Mouse (Mus musculus) embryonic fibroblast, embryonic 13.5 days (primary cell): Measurements from ENCODE around the gene Naif1. TPM values are rescaled to one million over a fixed set of nuclear protein-coding genes. Genes with fewer than 3 reads are reported as not detected.

ENCODE experiments used
- H3K27ac ChIP-seq: 2 replicates; pipeline ENCODE4 v1.5.1; 2012; ENCODE audit warnings: low read length, control low read depth, inconsistent platforms; ENCODE audit not compliant: insufficient read depth
- H3K4me1 ChIP-seq: 2 replicates; pipeline ENCODE4 v1.6.1; 2011; ENCODE audit warnings: low read length; ENCODE audit not compliant: control insufficient read depth, insufficient read depth
- H3K4me3 ChIP-seq: 2 replicates; pipeline ENCODE4 v1.5.1; 2011; ENCODE audit warnings: mild to moderate bottlenecking, control low read depth, low read length; ENCODE audit not compliant: insufficient read depth
- CTCF ChIP-seq: IDR thresholded peaks from 2 replicates; pipeline ENCODE4 v1.5.1; 2011; ENCODE audit warnings: mild to moderate bottlenecking, control low read depth, low read length, moderate library complexity, borderline replicate concordance; ENCODE audit not compliant: insufficient read depth
- POLR2A ChIP-seq: IDR thresholded peaks from 2 replicates; pipeline ENCODE4 v1.6.1; 2011; ENCODE audit warnings: low read depth, mild to moderate bottlenecking, control low read depth, low read length, moderate library complexity
- polyA plus RNA-seq: library from polyadenylated mRNA; stranded (reverse); fragments of >200 nt; gene quantifications from 2 replicates; pipeline ENCODE4 v1.2.4, GENCODE M21; 2011; ENCODE audit warnings: low read depth; ENCODE audit not compliant: missing spikeins, insufficient read length

The Naif1 gene
- polyA plus RNA-seq, 1 experiment = 3.8 TPM

- H3K4me1 ChIP-seq = no peaks in the 10 kb centered on the region
- H3K27ac ChIP-seq = no peak overlapping the region
- H3K4me3 ChIP-seq = no peak overlapping the region
- TF ChIP-seq POLR2A = no peak
- no peak for TF ChIP-seq CTCF
These were observed 45.9 kb downstream of the Naif1 start for GRCm38 (mm10) chr2:32496190-32496589.

- TF ChIP-seq POLR2A = no peak
- TF ChIP-seq CTCF = no peak
- H3K4me1 ChIP-seq = peaks cover 4% of the 10 kb centered on the region
- H3K4me3 ChIP-seq = no peak overlapping the region
- no peak overlapping the region for H3K27ac ChIP-seq
These were observed 49.1 kb downstream of the Naif1 start for GRCm38 (mm10) chr2:32499365-32499764.

DNA sequence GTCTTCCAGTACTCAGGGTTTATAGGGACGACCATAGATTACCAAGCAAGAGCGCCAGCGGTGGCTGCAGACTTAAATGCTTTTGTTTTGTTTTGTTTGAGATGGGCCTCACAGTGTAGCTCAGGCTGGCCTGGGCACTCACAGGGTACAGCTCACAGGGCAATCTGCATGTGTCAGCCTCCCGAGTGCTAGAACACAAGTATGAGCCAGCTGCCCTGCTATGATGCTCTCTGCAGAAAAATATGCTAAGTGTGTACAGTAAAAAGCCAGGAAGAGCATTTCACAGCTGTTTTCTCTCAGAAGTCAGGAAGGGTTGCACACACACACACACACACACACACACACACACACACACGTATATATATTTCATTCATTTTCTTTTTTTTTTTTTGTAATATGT lies 50.2 kb downstream of the Naif1 start:
- TF ChIP-seq CTCF (no peak), POLR2A (no peak)
- H3K4me1 ChIP-seq = peaks cover 4% of the 10 kb centered on the region
- H3K27ac ChIP-seq = no peak overlapping the region
- H3K4me3 ChIP-seq = no peak overlapping the region

GRCm38 (mm10) chr2:32501754-32502324 lies 51.6 kb downstream of the Naif1 start:
- Histone ChIP-seq H3K27ac (no peak overlapping the region), H3K4me1 (peaks cover 4% of the 10 kb centered on the region), H3K4me3 (no peak overlapping the region)
- TF ChIP-seq POLR2A (no peak), CTCF (no peak)

DNA sequence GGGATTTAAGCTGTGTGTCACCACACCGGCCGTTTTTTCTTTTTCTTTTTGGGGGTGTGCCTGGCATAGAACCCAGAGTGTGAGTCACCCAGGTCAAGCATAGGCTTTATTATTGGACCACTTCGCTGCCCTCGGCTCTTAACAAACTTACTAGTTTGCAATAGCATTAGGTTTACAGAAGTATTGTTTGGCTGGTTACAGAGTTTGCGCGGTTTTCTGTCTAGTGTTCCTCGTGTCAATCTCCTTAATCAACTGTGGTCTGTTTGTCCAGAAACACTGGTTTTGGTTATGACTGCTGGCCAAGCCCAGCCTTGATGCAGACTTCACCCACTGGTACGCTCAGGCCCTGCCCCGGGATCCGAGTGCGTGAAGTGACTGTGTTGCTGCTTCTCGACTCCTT lies 52.6 kb downstream of the Naif1 start:
- Histone ChIP-seq H3K4me1 (peaks cover 4% of the 10 kb centered on the region), H3K27ac (peak overlapping the region; percentile 96), H3K4me3 (no peak overlapping the region)
- TF ChIP-seq CTCF (no peak), POLR2A (no peak)

GRCm38 (mm10) chr2:32503588-32503987 lies 53.3 kb downstream of the Naif1 start:
- TF ChIP-seq CTCF (no peak), POLR2A (peak; percentile 37; the same call in 1 of the 2 replicates)

GRCm38 (mm10) chr2:32505536-32505935 lies 55.3 kb downstream of the Naif1 start:
- H3K27ac ChIP-seq = no peak overlapping the region
- peaks cover 4% of the 10 kb centered on the region for H3K4me1 ChIP-seq
- TF ChIP-seq POLR2A (no peak), CTCF (no peak)
- no peak overlapping the region for H3K4me3 ChIP-seq

More at GRCm38 (mm10) chr2:32503588-32503987, 53.3 kb downstream of the Naif1 start:
- peaks cover 4% of the 10 kb centered on the region for H3K4me1 ChIP-seq
- H3K4me3 ChIP-seq = no peak overlapping the region
- peak overlapping the region; percentile 96 for H3K27ac ChIP-seq

Other genes starting within 250 kb of the Naif1 start
- 19.3 and 22.8 TPM in 2 replicates for gene Pomt1, start 213.9 kb upstream of the Naif1 start, polyA plus RNA-seq
- gene Uck1, start 190.3 kb upstream of the Naif1 start, polyA plus RNA-seq = 20.5 and 22.1 TPM in 2 replicates
- 73.1 and 78.9 TPM in 2 replicates for gene Golga2, start 163.1 kb upstream of the Naif1 start, polyA plus RNA-seq
- 474 and 541 TPM in 2 replicates for gene Swi5, start 162.4 kb upstream of the Naif1 start, polyA plus RNA-seq
- gene Ciz1, start 98.1 kb upstream of the Naif1 start, polyA plus RNA-seq = 41.8 and 47.6 TPM in 2 replicates
- gene Dnm1, start 97.1 kb upstream of the Naif1 start, polyA plus RNA-seq = 37.2 and 52.6 TPM in 2 replicates
- 28.8 and 30.3 TPM in 2 replicates for gene 1110008P14Rik, start 68.5 kb upstream of the Naif1 start, polyA plus RNA-seq
- gene Lcn2, start 62.2 kb upstream of the Naif1 start, polyA plus RNA-seq = not detected in 2 replicates
- gene Ptges2, start 54.6 kb upstream of the Naif1 start, polyA plus RNA-seq = 14.3 and 18.0 TPM in 2 replicates
- 10.7 and 16.6 TPM in 2 replicates for gene Slc25a25, start 988 bp downstream of the Naif1 start, polyA plus RNA-seq
- 5.3 and 8.9 TPM in 2 replicates for gene Fam102a, start 84.9 kb downstream of the Naif1 start, polyA plus RNA-seq
- 70.1 and 71.9 TPM in 2 replicates for gene Dpm2, start 120.4 kb downstream of the Naif1 start, polyA plus RNA-seq
- 0.67 TPM in 1 of 2 replicates, not detected in the other for gene Pip5kl1, start 124.3 kb downstream of the Naif1 start, polyA plus RNA-seq
- not detected in 2 replicates for gene 9430097D07Rik, start 125.2 kb downstream of the Naif1 start, polyA plus RNA-seq
- gene St6galnac4, start 136.6 kb downstream of the Naif1 start, polyA plus RNA-seq = 20.4 and 21.5 TPM in 2 replicates
- gene St6galnac6, start 149.3 kb downstream of the Naif1 start, polyA plus RNA-seq = 33.3 and 39.3 TPM in 2 replicates
- gene Ak1, start 171.3 kb downstream of the Naif1 start, polyA plus RNA-seq = 157 and 266 TPM in 2 replicates
- 15.1 and 17.1 TPM in 2 replicates for gene Eng, start 196.1 kb downstream of the Naif1 start, polyA plus RNA-seq